Mouse (Mus musculus) cortical plate, adult 2 months (tissue): Measurements from ENCODE around the gene Bpnt1. TPM values are rescaled to one million over a fixed set of nuclear protein-coding genes. Genes with fewer than 3 reads are reported as not detected.
"Not testable (repeated sequence)": the region's sequence is repeated elsewhere in the genome, so short reads cannot be mapped to it uniquely, and the experiment has no call there.

ENCODE experiments used
- H3K27ac ChIP-seq: fragments of 200-500 bp; 2 replicates; pipeline ENCODE4 v1.5.1; 2012; ENCODE audit warnings: low read length, control low read depth, inconsistent platforms; ENCODE audit not compliant: insufficient read depth
- H3K4me1 ChIP-seq: fragments of 200-500 bp; 2 replicates; pipeline ENCODE4 v1.6.1; 2011; ENCODE audit warnings: low read length; ENCODE audit not compliant: control insufficient read depth, insufficient read depth
- H3K4me3 ChIP-seq: fragments of 200-500 bp; 2 replicates; pipeline ENCODE4 v1.5.1; 2011; ENCODE audit warnings: mild to moderate bottlenecking, low read length, control low read depth; ENCODE audit not compliant: insufficient read depth
- CTCF ChIP-seq: fragments of 200-500 bp; IDR thresholded peaks from 2 replicates; pipeline ENCODE4 v1.5.1; 2011; ENCODE audit warnings: mild to moderate bottlenecking, control low read depth, low read length; ENCODE audit not compliant: insufficient read depth; ENCODE audit errors: extremely low read depth
- POLR2A ChIP-seq: fragments of 200-500 bp; IDR thresholded peaks from 2 replicates; pipeline ENCODE4 v1.6.1; 2011; ENCODE audit warnings: mild to moderate bottlenecking, low read length, control low read depth; ENCODE audit not compliant: insufficient read depth; ENCODE audit errors: extremely low read depth
- polyA plus RNA-seq: library from polyadenylated mRNA; depleted of rRNA; stranded (reverse); fragments of >200 nt; gene quantifications from 2 replicates; pipeline ENCODE4 v1.2.3, GENCODE M21; 2012

The Bpnt1 gene
- polyA plus RNA-seq, 1 experiment = 80.6 TPM

GRCm38 (mm10) chr1:185298496-185298895, 33.5 kb upstream of the Bpnt1 start:
- H3K27ac ChIP-seq = no peak overlapping the region
- H3K4me3 ChIP-seq = no peak overlapping the region
- TF ChIP-seq CTCF (no peak), POLR2A (no peak)
- no peaks in the 10 kb centered on the region for H3K4me1 ChIP-seq

DNA sequence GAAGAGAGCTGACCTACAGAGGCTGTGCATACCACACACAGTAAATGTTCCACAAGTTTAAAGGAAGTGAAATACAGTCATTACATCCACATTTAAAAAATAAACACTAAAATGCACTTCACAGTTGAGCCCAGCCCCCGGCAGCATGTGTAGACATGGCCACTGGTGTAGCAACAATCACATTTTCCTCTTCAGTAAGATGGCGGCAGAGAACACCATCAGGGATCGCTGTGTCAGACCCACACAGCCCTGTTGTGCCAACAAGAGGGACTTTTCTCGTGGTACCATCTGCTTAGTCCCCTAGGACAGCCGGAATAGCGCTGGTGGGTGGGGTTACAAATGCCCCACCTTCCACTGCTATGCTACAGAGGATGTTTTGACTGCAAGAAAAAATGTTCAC, 29.1 kb upstream of the Bpnt1 start:
- H3K4me3 ChIP-seq = no peak overlapping the region
- no peaks in the 10 kb centered on the region for H3K4me1 ChIP-seq

GRCm38 (mm10) chr1:185306836-185307235, 25.1 kb upstream of the Bpnt1 start:
- TF ChIP-seq CTCF = no peak
- no peak for TF ChIP-seq POLR2A
- Histone ChIP-seq H3K4me1 (no peaks in the 10 kb centered on the region), H3K27ac (no peak overlapping the region), H3K4me3 (no peak overlapping the region)

More for the DNA sequence above, 29.1 kb upstream of the Bpnt1 start:
- H3K27ac ChIP-seq = no peak overlapping the region
- TF ChIP-seq CTCF = no peak
- no peak for TF ChIP-seq POLR2A

GRCm38 (mm10) chr1:185307645-185308044, 24.3 kb upstream of the Bpnt1 start:
- TF ChIP-seq CTCF (no peak), POLR2A (no peak)
- no peak overlapping the region for H3K4me3 ChIP-seq
- H3K27ac ChIP-seq = no peak overlapping the region
- H3K4me1 ChIP-seq = no peaks in the 10 kb centered on the region

GRCm38 (mm10) chr1:185308334-185308733, 23.6 kb upstream of the Bpnt1 start:
- no peak overlapping the region for H3K27ac ChIP-seq
- H3K4me1 ChIP-seq = no peaks in the 10 kb centered on the region
- H3K4me3 ChIP-seq = no peak overlapping the region
- no peak for TF ChIP-seq POLR2A
- no peak for TF ChIP-seq CTCF

- TF ChIP-seq POLR2A (no peak), CTCF (no peak)
- Histone ChIP-seq H3K4me1 (no peaks in the 10 kb centered on the region), H3K27ac (no peak overlapping the region), H3K4me3 (no peak overlapping the region)
Measured at GRCm38 (mm10) chr1:185308908-185309307, 23.0 kb upstream of the Bpnt1 start.

- Histone ChIP-seq H3K27ac (no peak overlapping the region), H3K4me1 (peaks cover 3% of the 10 kb centered on the region), H3K4me3 (no peak overlapping the region)
- no peak for TF ChIP-seq CTCF
- TF ChIP-seq POLR2A = no peak
Measured at GRCm38 (mm10) chr1:185311949-185312348, 20.0 kb upstream of the Bpnt1 start.

GRCm38 (mm10) chr1:185314546-185314945, 17.4 kb upstream of the Bpnt1 start:
- Histone ChIP-seq H3K4me1 (peaks cover 3% of the 10 kb centered on the region), H3K27ac (no peak overlapping the region), H3K4me3 (no peak overlapping the region)
- no peak for TF ChIP-seq POLR2A

- no peak overlapping the region for H3K27ac ChIP-seq
- no peak overlapping the region for H3K4me3 ChIP-seq
- no peak for TF ChIP-seq CTCF
- TF ChIP-seq POLR2A = no peak
- H3K4me1 ChIP-seq = peaks cover 3% of the 10 kb centered on the region
Measured at GRCm38 (mm10) chr1:185315846-185316568, 15.9 kb upstream of the Bpnt1 start.

GRCm38 (mm10) chr1:185327754-185328345, 4.1 kb upstream of the Bpnt1 start:
- H3K4me3 ChIP-seq, H3K27ac ChIP-seq, H3K4me1 ChIP-seq: not testable (repeated sequence)
